In genomic region chr1:82329237-82329953, GRCm38 (mm10) we compare ENCODE assay signal across 23 mouse cellular contexts. TPM values are rescaled to one million over a fixed set of nuclear protein-coding genes. Genes with fewer than 3 reads are reported as not detected.
A peak's percentile ranks its signal among the peaks of the same experiment; 100 is the strongest.
DNase-seq lines count a peak whose midpoint lies in the region; ATAC-seq and TF ChIP-seq lines count a peak whose summit lies in the region.
"Had no signal": no experiment of that assay in that cellular context is flagged by ENCODE, and none has a peak within 500 bp of the region (broad histone marks: within the 10 kb centered on the region; RNA-seq: fewer than 3 reads in every experiment).

No protein-coding gene starts in this region.

- WGBS in midbrain, embryonic 12.5 days = 52% methylated on average over 4 of the region's 4 CpGs
- WGBS in midbrain, embryonic 16.5 days = 28% methylated on average over 4 of the region's 4 CpGs
- WGBS in hindbrain, postnatal 0 days = 44% methylated on average over 4 of the region's 4 CpGs
- 81% methylated on average over 4 of the region's 4 CpGs for WGBS in heart, embryonic 11.5 days (ENCODE audit: insufficient replicate concordance)

- H3K4me1 ChIP-seq in midbrain, embryonic 12.5 days = peaks cover 10% of the 10 kb centered on the region
- peaks cover 2% of the 10 kb centered on the region; the same call in 1 of the 2 replicates for H3K4me1 ChIP-seq in midbrain, embryonic 16.5 days (ENCODE audit: control insufficient read depth, insufficient read depth, low read length)
- H3K4me1 ChIP-seq in hindbrain, postnatal 0 days (ENCODE audit: insufficient read depth, low read length) = no peaks in the 10 kb centered on the region
- H3K4me1 ChIP-seq in heart, embryonic 11.5 days (ENCODE audit: control insufficient read depth, insufficient read depth, low read length) = no peaks in the 10 kb centered on the region
- H3K4me1 ChIP-seq: limb, embryonic 12.5 days had no signal

- H3K4me3 ChIP-seq in midbrain, embryonic 12.5 days = no peak overlapping the region
- no peak overlapping the region for H3K4me3 ChIP-seq in midbrain, embryonic 16.5 days (ENCODE audit: low read depth, low read length)
- H3K4me3 ChIP-seq in hindbrain, postnatal 0 days (ENCODE audit: low read length) = no peak overlapping the region
- H3K4me3 ChIP-seq in heart, embryonic 11.5 days (ENCODE audit: low read depth, low read length) = no peak overlapping the region
- H3K4me3 ChIP-seq in layer of hippocampus, adult 2 months = no peak overlapping the region
- H3K4me3 ChIP-seq: gastrocnemius, adult 2 months; heart, embryonic 13.5 days; limb, embryonic 12.5 days; liver, embryonic 12.5 days had no signal

- no peak overlapping the region; the same call in 1 of the 2 replicates for H3K27ac ChIP-seq in midbrain, embryonic 12.5 days (replicated peaks)
- no peak overlapping the region for H3K27ac ChIP-seq in midbrain, embryonic 16.5 days (ENCODE audit: low read length)
- no peak overlapping the region for H3K27ac ChIP-seq in hindbrain, postnatal 0 days
- H3K27ac ChIP-seq in heart, embryonic 11.5 days (ENCODE audit: low read depth, low read length) = no peak overlapping the region
- no peak overlapping the region for H3K27ac ChIP-seq in layer of hippocampus, adult 2 months
- H3K27ac ChIP-seq: gastrocnemius, adult 2 months; heart, embryonic 13.5 days; limb, embryonic 12.5 days; liver, embryonic 12.5 days had no signal

- no peak overlapping the region for H3K9ac ChIP-seq in midbrain, embryonic 12.5 days (replicated peaks)
- H3K9ac ChIP-seq in midbrain, embryonic 16.5 days (ENCODE audit: low read depth, low read length) = no peak overlapping the region
- no peak overlapping the region for H3K9ac ChIP-seq in hindbrain, postnatal 0 days (replicated peaks; ENCODE audit: low read length)
- no peak overlapping the region for H3K9ac ChIP-seq in heart, embryonic 11.5 days (ENCODE audit: low read depth, low read length)
- H3K9ac ChIP-seq: heart, embryonic 13.5 days; limb, embryonic 12.5 days; liver, embryonic 12.5 days; lung, embryonic 14.5 days had no signal

- DNase-seq in embryo, embryonic 10.5 days (ENCODE audit: low spot score) = peak; percentile 24
- DNase-seq in embryo, embryonic 11 days = no peak
- DNase-seq in hindbrain, postnatal 0 days (ENCODE audit: low spot score) = peak; percentile 14
- no peak for DNase-seq in gastrocnemius, postnatal 10 days
- no peak for DNase-seq in layer of hippocampus, adult 2 months (ENCODE audit: low spot score in 2 of 2)
- DNase-seq: adrenal gland, postnatal 25 days; cerebellum, adult 11-12 months; cerebellum, postnatal 14 days; gastrocnemius, adult 2 months; heart, adult 11 months; kidney, adult 9 months; kidney, postnatal 25 days; layer of hippocampus, adult 9-11 months; lung, embryonic 14.5 days; lung, postnatal 4 days; thymus, postnatal 25 days had no signal

- H3K9me3 ChIP-seq in midbrain, embryonic 12.5 days = no peaks in the 10 kb centered on the region
- H3K9me3 ChIP-seq in midbrain, embryonic 16.5 days (replicated peaks; ENCODE audit: control insufficient read depth, low read length, poor library complexity, severe bottlenecking) = no peaks in the 10 kb centered on the region
- H3K9me3 ChIP-seq in hindbrain, postnatal 0 days (ENCODE audit: low read length) = no peaks in the 10 kb centered on the region
- no peaks in the 10 kb centered on the region for H3K9me3 ChIP-seq in heart, embryonic 11.5 days (replicated peaks; ENCODE audit: control insufficient read depth, low read length)
- H3K9me3 ChIP-seq: G1E; heart, embryonic 13.5 days; limb, embryonic 12.5 days; liver, embryonic 12.5 days had no signal

- TF ChIP-seq CTCF in hindbrain, postnatal 0 days (IDR thresholded peaks at IDR 0.05; ENCODE audit: low read depth) = no peak
- TF ChIP-seq CTCF in layer of hippocampus, adult 2 months (conservative IDR thresholded peaks at IDR 0.05) = no peak

- no peaks in the 10 kb centered on the region for H3K27me3 ChIP-seq in midbrain, embryonic 12.5 days
- no peaks in the 10 kb centered on the region for H3K27me3 ChIP-seq in midbrain, embryonic 16.5 days (ENCODE audit: control insufficient read depth, insufficient read depth, low read depth, low read length)
- H3K27me3 ChIP-seq in hindbrain, postnatal 0 days (ENCODE audit: insufficient read depth, low read length) = no peaks in the 10 kb centered on the region
- H3K27me3 ChIP-seq in heart, embryonic 11.5 days (ENCODE audit: control insufficient read depth, insufficient read depth, low read length) = no peaks in the 10 kb centered on the region
- H3K27me3 ChIP-seq: heart, embryonic 13.5 days; limb, embryonic 12.5 days; liver, embryonic 12.5 days had no signal

- ATAC-seq in midbrain, embryonic 12.5 days (ENCODE audit: low FRiP score, low read depth) = peak; percentile 36; the same call in 1 of the 2 replicates
- no peak for ATAC-seq in midbrain, embryonic 16.5 days
- peak; percentile 24; the same call in 1 of the 2 replicates for ATAC-seq in hindbrain, postnatal 0 days
- no peak for ATAC-seq in heart, embryonic 11.5 days (replicated peaks; ENCODE audit: insufficient number of reproducible peaks, low FRiP score, low TSS enrichment)

- no peaks in the 10 kb centered on the region for H3K36me3 ChIP-seq in midbrain, embryonic 12.5 days
- no peaks in the 10 kb centered on the region for H3K36me3 ChIP-seq in midbrain, embryonic 16.5 days (ENCODE audit: control insufficient read depth, insufficient read depth, low read length)
- H3K36me3 ChIP-seq in hindbrain, postnatal 0 days (ENCODE audit: insufficient read depth, low read length) = no peaks in the 10 kb centered on the region
- H3K36me3 ChIP-seq in heart, embryonic 11.5 days (ENCODE audit: control insufficient read depth, insufficient read depth, low read length) = no peaks in the 10 kb centered on the region
- H3K36me3 ChIP-seq: heart, embryonic 13.5 days; limb, embryonic 12.5 days; liver, embryonic 12.5 days had no signal

- H3K4me2 ChIP-seq in midbrain, embryonic 12.5 days (replicated peaks) = no peak overlapping the region
- H3K4me2 ChIP-seq in midbrain, embryonic 16.5 days (ENCODE audit: low read length) = no peak overlapping the region
- no peak overlapping the region for H3K4me2 ChIP-seq in hindbrain, postnatal 0 days (ENCODE audit: low read depth, low read length)
- H3K4me2 ChIP-seq in heart, embryonic 11.5 days = no peak overlapping the region
- H3K4me2 ChIP-seq: heart, embryonic 13.5 days; limb, embryonic 12.5 days; liver, embryonic 12.5 days; lung, embryonic 14.5 days had no signal

RNA-seq across cellular contexts. Expression of gene Rhbdd1, which starts 13.1 kb away (rescaled TPM):
- 9.0 and 10.2 TPM in 2 replicates for polyA plus RNA-seq in midbrain, embryonic 12.5 days (2016; fragmentation: Nextera tagmentation; extraction: Ambion mirVana)
- polyA plus RNA-seq in midbrain, embryonic 16.5 days (2015; fragmentation: Nextera tagmentation; extraction: Ambion mirVana) = 3.8 and 4.5 TPM in 2 replicates
- total RNA-seq in hindbrain, postnatal 0 days (2014; rRNA removed) = 3.8 and 5.1 TPM in 2 replicates
- polyA plus RNA-seq in hindbrain, postnatal 0 days (2015; fragmentation: Nextera tagmentation; extraction: Ambion mirVana) = 2.7 and 3.2 TPM in 2 replicates
- polyA plus RNA-seq in heart, embryonic 11.5 days (2014; fragmentation: Nextera tagmentation; extraction: Ambion mirVana) = 7.9 and 8.7 TPM in 2 replicates
- total RNA-seq in gastrocnemius, postnatal 10 days (2021) = 10 to 100 TPM; 12.2 to 13.2 TPM
- total RNA-seq in layer of hippocampus, adult 2 months (2021) = 1 to 10 TPM; 7.4 to 7.6 TPM

RNA-seq across cellular contexts. Expression of gene Irs1, which starts 38.2 kb away (rescaled TPM):
- polyA plus RNA-seq in midbrain, embryonic 12.5 days (2016; fragmentation: Nextera tagmentation; extraction: Ambion mirVana) = 11.5 and 11.7 TPM in 2 replicates
- 7.9 and 8.9 TPM in 2 replicates for polyA plus RNA-seq in midbrain, embryonic 16.5 days (2015; fragmentation: Nextera tagmentation; extraction: Ambion mirVana)
- 66.7 and 67.2 TPM in 2 replicates for total RNA-seq in hindbrain, postnatal 0 days (2014; rRNA removed)
- 5.9 and 6.3 TPM in 2 replicates for polyA plus RNA-seq in hindbrain, postnatal 0 days (2015; fragmentation: Nextera tagmentation; extraction: Ambion mirVana)
- 8.4 and 10.9 TPM in 2 replicates for polyA plus RNA-seq in heart, embryonic 11.5 days (2014; fragmentation: Nextera tagmentation; extraction: Ambion mirVana)
- total RNA-seq in gastrocnemius, postnatal 10 days (2021) = 10 to 100 TPM; 62.4 to 76.2 TPM
- total RNA-seq in layer of hippocampus, adult 2 months (2021) = 10 to 100 TPM; 17.8 to 17.9 TPM
- polyA plus RNA-seq: G1E had no signal

Comparison
In these comparisons a context has a peak if more than half of its experiments do, and no peak if none do; other contexts are left out.
1. DNase-seq: peak in embryo, embryonic 10.5 days (single experiment) and hindbrain, postnatal 0 days (single experiment); none in embryo, embryonic 11 days (single experiment), gastrocnemius, postnatal 10 days (single experiment) and layer of hippocampus, adult 2 months (0 of 2).
2. ATAC-seq: peak in midbrain, embryonic 12.5 days (single experiment) and hindbrain, postnatal 0 days (single experiment); none in midbrain, embryonic 16.5 days (single experiment) and heart, embryonic 11.5 days (single experiment).